Mouse (Mus musculus): Measurements from ENCODE around the gene Zfp280d. TPM values are rescaled to one million over a fixed set of nuclear protein-coding genes. Genes with fewer than 3 reads are reported as not detected.

Zfp280d gene
- polyA plus RNA-seq, 1 experiment from 2014 or later: 35.0 TPM

DNA sequence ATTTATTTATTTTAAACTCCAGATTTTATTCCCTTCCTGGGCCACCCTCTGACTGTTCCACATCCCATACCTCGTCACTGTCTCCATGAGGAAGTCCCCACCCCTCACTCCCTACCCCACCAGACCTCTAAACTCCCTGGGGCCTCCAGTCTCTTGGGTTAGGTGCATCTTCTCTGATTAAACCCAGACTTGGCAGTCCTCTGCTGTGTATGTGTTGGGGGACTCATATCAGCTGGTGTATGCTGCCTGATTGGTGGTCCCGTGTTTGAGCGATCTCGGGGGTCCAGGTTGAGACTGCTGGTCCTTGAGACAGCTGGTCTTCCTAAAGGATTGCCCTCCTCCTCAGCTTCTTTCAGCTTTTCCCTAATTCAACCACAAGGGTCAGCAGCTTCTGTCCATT is 5.3 kb downstream of the Zfp280d start:
- peaks cover 5% of the 10 kb centered on the region; the same call in 1 of the 2 replicates for H3K4me1 ChIP-seq
- no peak overlapping the region for H3K4me3 ChIP-seq
- H3K36me3 ChIP-seq: no peaks in the 10 kb centered on the region
- no peak overlapping the region for H3K9ac ChIP-seq
- 87% methylated on average over 4 of the region's 4 CpGs for WGBS
- no peak overlapping the region for H3K27ac ChIP-seq
- ATAC-seq (ENCODE audit: insufficient number of reproducible peaks, low FRiP score, low TSS enrichment, low read depth): no peak
- no peak overlapping the region for H3K4me2 ChIP-seq
- H3K9me3 ChIP-seq: no peaks in the 10 kb centered on the region
- H3K27me3 ChIP-seq: no peaks in the 10 kb centered on the region

DNA sequence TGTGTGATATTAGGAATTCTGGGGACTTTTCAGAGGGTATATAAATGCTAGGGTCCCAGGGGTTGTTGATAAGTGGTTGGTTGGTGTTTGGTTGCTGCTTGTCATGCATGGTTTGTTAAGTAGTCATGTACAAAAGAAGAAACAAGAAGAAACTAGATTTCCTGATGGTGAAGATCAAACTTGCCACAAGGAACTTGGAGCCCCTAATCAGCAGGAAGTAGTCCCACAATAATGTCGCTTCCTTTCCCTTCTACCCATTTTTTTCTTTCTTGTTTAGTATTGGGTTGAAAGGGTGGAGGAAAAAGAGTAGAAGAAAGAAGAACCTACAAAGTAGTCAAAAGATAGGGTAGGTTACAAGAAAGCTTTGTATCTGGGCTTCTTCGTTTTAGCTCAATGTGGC is 13.0 kb downstream of the Zfp280d start:
- H3K9ac ChIP-seq: no peak overlapping the region
- 0 out of 2 replicates have a peak, but pooled peaks cover 4% of the 10 kb centered on the region for H3K4me1 ChIP-seq
- WGBS: 87% methylated on average over 2 of the region's 2 CpGs
- no peak overlapping the region for H3K4me3 ChIP-seq
- H3K36me3 ChIP-seq: peaks cover 12% of the 10 kb centered on the region
- no peak overlapping the region for H3K4me2 ChIP-seq
- H3K27ac ChIP-seq: no peak overlapping the region
- H3K9me3 ChIP-seq: no peaks in the 10 kb centered on the region
- ATAC-seq (ENCODE audit: insufficient number of reproducible peaks, low FRiP score, low TSS enrichment, low read depth): no peak
- H3K27me3 ChIP-seq: no peaks in the 10 kb centered on the region

DNA sequence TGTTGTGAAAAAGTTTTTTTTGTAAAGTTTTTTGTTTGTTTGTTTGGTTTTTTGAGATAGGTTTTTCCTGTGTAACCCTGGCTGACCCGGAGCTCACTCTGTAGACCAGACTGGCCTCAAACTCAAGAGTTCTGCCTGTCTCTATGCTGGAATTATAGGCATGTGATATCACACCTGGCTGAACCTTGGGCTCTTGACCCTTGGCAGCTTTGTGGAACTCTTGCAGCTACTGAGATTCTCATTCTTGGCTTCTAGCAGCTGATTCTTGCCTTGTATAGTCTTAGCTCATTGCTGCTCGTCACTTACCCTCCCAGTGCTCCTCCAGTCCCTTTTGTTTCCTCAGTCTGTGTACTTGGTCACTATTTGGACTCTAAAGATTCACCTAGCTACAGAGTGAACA is 13.6 kb downstream of the Zfp280d start:
- peaks cover 12% of the 10 kb centered on the region for H3K36me3 ChIP-seq
- no peak overlapping the region for H3K4me2 ChIP-seq
- no peaks in the 10 kb centered on the region for H3K9me3 ChIP-seq
- 0 out of 2 replicates have a peak, but pooled peaks cover 4% of the 10 kb centered on the region for H3K4me1 ChIP-seq
- no peak overlapping the region for H3K9ac ChIP-seq
- WGBS: 87% methylated on average over 2 of the region's 2 CpGs
- H3K4me3 ChIP-seq: no peak overlapping the region
- ATAC-seq (ENCODE audit: insufficient number of reproducible peaks, low FRiP score, low TSS enrichment, low read depth): no peak
- H3K27me3 ChIP-seq: no peaks in the 10 kb centered on the region
- H3K27ac ChIP-seq: no peak overlapping the region

DNA sequence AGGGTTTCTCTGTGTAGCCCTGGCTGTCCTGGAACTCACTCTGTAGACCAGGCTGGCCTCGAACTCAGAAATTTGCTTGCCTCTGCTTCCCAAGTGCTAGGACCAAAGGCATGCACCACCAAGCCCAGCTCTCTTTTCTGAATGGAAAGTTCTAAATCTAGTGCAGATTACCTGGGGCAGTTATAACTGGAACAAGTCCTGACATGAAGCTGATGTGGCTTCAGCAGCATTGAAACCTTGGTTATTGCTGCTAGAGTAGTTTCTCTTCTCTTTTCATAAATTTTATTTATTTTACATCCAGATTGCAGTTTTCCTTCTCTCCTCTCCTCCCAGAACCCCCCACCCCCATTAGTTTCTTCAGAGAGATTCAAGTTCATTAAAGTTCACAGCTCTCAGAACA is 14.4 kb downstream of the Zfp280d start:
- 91% methylated on average over 1 of the region's 1 CpGs for WGBS
- no peak overlapping the region for H3K4me2 ChIP-seq
- H3K4me1 ChIP-seq: 0 out of 2 replicates have a peak, but pooled peaks cover 4% of the 10 kb centered on the region
- no peak for ATAC-seq (ENCODE audit: insufficient number of reproducible peaks, low FRiP score, low TSS enrichment, low read depth)
- H3K36me3 ChIP-seq: peaks cover 12% of the 10 kb centered on the region
- H3K27me3 ChIP-seq: no peaks in the 10 kb centered on the region
- H3K9me3 ChIP-seq: no peaks in the 10 kb centered on the region
- H3K4me3 ChIP-seq: no peak overlapping the region
- H3K27ac ChIP-seq: no peak overlapping the region
- H3K9ac ChIP-seq: no peak overlapping the region

DNA sequence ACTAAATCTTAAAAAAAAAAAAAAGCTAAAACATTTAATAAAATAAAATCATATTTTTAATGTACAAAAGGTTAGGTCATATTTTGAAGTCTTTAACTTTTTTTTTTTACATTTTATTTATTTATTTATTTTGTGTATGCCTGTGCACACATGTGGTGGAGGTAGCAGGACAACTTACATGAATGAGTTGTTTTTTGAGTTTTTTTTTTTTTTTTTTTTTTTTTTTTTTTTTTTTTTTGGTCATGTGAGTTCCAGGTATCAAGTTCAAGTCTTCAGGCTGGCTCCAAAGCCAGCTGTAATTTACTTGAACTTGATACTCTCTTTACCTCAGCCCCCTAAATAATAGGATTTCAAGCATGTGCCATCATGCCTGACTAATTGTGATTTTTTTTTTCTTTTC is 19.4 kb downstream of the Zfp280d start:
- Histone ChIP-seq H3K36me3 (0 out of 2 replicates have a peak, but pooled peaks cover 4% of the 10 kb centered on the region), H3K4me3 (no peak overlapping the region), H3K27ac (no peak overlapping the region), H3K27me3 (no peaks in the 10 kb centered on the region), H3K4me2 (no peak overlapping the region), H3K9me3 (no peaks in the 10 kb centered on the region), H3K9ac (no peak overlapping the region), H3K4me1 (no peaks in the 10 kb centered on the region)
- no peak for ATAC-seq (ENCODE audit: insufficient number of reproducible peaks, low FRiP score, low TSS enrichment, low read depth)

DNA sequence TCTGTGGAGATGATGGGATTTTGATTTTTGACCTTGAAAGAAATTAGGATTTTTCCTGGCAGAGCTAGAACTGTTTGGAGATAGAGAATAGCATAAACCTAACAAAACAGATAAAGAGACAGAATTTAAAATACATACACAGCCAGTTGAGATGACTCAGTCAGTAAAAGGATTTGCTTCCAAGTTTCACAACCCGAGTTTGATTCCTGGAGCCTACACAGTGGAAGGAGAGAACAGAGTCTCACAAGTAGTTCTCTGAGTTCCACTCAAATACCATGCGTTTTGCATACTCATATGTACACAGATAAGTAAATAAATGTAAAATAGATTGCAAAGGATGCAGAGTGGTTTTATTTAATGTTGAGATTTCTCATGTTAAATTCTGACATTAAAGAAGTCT is 35.1 kb downstream of the Zfp280d start:
- Histone ChIP-seq H3K36me3 (peaks cover 18% of the 10 kb centered on the region), H3K27me3 (no peaks in the 10 kb centered on the region), H3K9me3 (no peaks in the 10 kb centered on the region), H3K9ac (no peak overlapping the region), H3K4me2 (no peak overlapping the region), H3K4me3 (no peak overlapping the region), H3K4me1 (no peaks in the 10 kb centered on the region), H3K27ac (no peak overlapping the region)
- ATAC-seq (ENCODE audit: insufficient number of reproducible peaks, low FRiP score, low TSS enrichment, low read depth): no peak
- 90% methylated on average over 2 of the region's 2 CpGs for WGBS

DNA sequence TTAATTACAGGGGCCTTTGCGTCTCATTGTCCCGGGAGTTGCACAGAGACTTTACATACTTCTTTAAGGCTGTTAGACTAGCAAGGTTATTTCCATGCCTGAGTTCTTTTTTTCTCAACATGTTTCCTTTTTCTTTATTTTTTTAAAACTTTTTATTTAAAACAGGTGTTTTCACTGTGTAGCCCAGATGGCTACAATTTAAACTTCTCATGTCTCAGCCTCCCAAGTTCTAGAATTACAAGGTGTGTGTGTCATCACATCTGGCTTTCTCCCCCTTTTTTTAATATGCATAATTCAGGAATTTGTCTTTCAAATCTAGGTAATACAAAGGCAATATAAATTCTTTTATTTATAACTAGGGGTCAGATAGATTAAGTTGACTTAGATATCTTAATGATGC is 58.6 kb downstream of the Zfp280d start:
- no peak overlapping the region for H3K27ac ChIP-seq
- ATAC-seq (ENCODE audit: insufficient number of reproducible peaks, low FRiP score, low TSS enrichment, low read depth): no peak
- H3K36me3 ChIP-seq: 0 out of 2 replicates have a peak, but pooled peaks cover 6% of the 10 kb centered on the region
- H3K27me3 ChIP-seq: no peaks in the 10 kb centered on the region
- no peaks in the 10 kb centered on the region for H3K4me1 ChIP-seq
- 40% methylated on average over 2 of the region's 2 CpGs for WGBS
- no peak overlapping the region for H3K4me2 ChIP-seq
- H3K4me3 ChIP-seq: no peak overlapping the region
- H3K9ac ChIP-seq: no peak overlapping the region
- H3K9me3 ChIP-seq: no peaks in the 10 kb centered on the region

DNA sequence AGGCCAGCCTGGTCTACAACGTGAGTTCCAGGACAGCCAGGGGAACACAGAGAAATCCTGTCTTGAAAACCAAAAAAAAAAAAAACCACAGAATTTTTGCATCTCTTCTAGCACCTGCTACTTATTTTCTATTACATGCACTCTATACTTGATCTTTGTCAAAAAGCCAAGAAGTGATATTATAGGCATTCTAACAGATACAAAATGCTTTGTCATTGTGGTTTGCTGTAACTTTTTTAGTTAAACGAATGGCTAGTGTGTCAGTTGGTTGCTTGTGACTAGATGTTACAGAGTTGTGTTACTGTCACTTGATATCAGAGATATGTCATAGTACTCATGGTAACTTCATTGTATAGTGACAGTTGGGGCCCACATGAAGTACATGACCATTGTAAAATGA is 61.4 kb downstream of the Zfp280d start:
- Histone ChIP-seq H3K9me3 (no peaks in the 10 kb centered on the region), H3K9ac (no peak overlapping the region), H3K36me3 (0 out of 2 replicates have a peak, but pooled peaks cover 11% of the 10 kb centered on the region), H3K4me3 (no peak overlapping the region), H3K4me2 (no peak overlapping the region), H3K27me3 (no peaks in the 10 kb centered on the region), H3K27ac (no peak overlapping the region), H3K4me1 (no peaks in the 10 kb centered on the region)
- WGBS: 85% methylated on average over 2 of the region's 2 CpGs
- ATAC-seq (ENCODE audit: insufficient number of reproducible peaks, low FRiP score, low TSS enrichment, low read depth): no peak

DNA sequence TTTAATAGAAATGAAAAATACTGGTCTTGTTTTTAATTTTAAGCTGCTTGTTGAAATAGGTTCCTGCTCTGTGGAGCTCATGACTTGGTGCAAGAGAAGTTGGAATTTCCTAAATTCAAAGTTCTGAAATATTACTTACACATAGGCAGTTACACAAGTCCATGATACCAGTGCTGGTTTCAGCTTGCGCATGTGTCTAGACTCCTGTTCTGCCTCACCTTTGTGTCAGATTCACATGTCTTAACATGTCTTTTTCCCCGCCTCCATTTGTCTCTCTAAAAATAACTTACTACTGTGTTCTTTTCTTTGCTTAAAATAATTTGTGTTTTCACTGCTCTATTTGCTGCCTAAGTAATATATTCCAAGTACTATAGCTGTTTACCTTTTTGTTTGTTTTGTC is 64.5 kb downstream of the Zfp280d start:
- H3K27me3 ChIP-seq: no peaks in the 10 kb centered on the region
- no peaks in the 10 kb centered on the region for H3K9me3 ChIP-seq
- no peak overlapping the region for H3K4me2 ChIP-seq
- no peak overlapping the region for H3K27ac ChIP-seq
- H3K4me1 ChIP-seq: no peaks in the 10 kb centered on the region
- ATAC-seq (ENCODE audit: insufficient number of reproducible peaks, low FRiP score, low TSS enrichment, low read depth): no peak
- whole genome bisulfite sequencing: 91% methylated on average over 2 of the region's 2 CpGs
- no peak overlapping the region for H3K4me3 ChIP-seq
- H3K36me3 ChIP-seq: 0 out of 2 replicates have a peak, but pooled peaks cover 9% of the 10 kb centered on the region
- no peak overlapping the region for H3K9ac ChIP-seq

DNA sequence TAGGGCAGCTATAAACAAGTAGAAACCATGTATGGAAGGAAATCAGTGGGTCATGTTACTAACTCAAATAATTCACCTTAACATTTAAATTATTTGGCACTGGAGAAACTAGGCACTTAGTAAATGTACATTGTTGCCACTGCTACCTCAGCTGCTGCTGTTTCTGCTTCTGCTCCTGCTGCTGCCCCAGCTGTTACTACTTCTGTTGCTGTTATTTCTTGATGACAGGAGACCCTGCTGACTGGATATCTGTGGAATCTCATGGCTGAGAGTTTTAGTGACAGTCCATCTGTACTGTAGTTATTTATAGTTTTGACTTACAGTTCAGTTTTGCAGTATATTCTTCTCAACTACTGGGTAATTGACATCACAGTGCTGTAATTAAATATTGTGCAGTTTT is 69.2 kb downstream of the Zfp280d start:
- H3K9ac ChIP-seq: no peak overlapping the region
- H3K27me3 ChIP-seq: no peaks in the 10 kb centered on the region
- H3K4me3 ChIP-seq: no peak overlapping the region
- H3K27ac ChIP-seq: no peak overlapping the region
- no peak for ATAC-seq (ENCODE audit: insufficient number of reproducible peaks, low FRiP score, low TSS enrichment, low read depth)
- H3K4me2 ChIP-seq: no peak overlapping the region
- H3K36me3 ChIP-seq: peaks cover 5% of the 10 kb centered on the region; the same call in 1 of the 2 replicates
- H3K9me3 ChIP-seq: no peaks in the 10 kb centered on the region
- no peaks in the 10 kb centered on the region for H3K4me1 ChIP-seq

DNA sequence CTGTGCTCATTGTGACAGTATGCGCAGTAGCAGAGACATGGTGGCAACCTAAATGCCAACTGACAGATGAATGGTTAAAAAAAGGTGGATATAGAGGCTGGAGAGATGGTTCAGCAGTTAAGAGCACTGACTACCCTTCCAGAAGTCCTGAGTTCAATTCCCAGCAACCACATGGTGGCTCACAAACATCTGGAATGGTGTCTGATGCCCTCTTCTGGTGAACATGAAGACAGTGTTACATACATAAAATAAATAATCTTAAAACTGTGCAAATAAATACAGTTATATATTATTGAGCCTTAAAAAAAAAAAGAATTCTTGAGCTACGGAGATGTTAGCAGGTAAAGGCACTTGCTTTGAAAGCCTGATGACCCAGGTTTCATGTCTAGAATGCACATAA is 97.7 kb downstream of the Zfp280d start:
- Histone ChIP-seq H3K9me3 (no peaks in the 10 kb centered on the region), H3K4me2 (no peak overlapping the region), H3K4me1 (no peaks in the 10 kb centered on the region), H3K36me3 (no peaks in the 10 kb centered on the region), H3K4me3 (no peak overlapping the region), H3K9ac (no peak overlapping the region), H3K27me3 (no peaks in the 10 kb centered on the region), H3K27ac (no peak overlapping the region)
- 95% methylated on average over 2 of the region's 2 CpGs for WGBS
- no peak for ATAC-seq (ENCODE audit: insufficient number of reproducible peaks, low FRiP score, low TSS enrichment, low read depth)

DNA sequence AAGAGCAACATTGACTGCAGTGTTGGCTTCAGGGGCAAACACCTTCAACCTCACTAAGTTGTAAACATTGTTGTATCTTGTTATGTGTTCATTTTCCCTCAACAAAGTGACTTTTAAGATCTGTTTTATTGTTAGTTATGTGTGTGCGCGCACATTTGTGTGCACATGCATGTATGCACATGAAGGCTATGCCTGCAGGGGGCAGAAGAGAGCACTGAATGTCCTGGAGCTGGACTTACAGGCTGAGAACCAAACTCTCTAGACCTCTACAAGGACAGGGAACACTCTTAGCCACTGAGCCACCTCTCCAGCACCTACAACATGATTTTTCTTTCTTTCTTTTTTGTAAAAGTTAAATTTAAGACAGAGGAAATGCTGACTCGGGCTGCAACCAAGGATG is 99.4 kb downstream of the Zfp280d start:
- WGBS: 94% methylated on average over 3 of the region's 3 CpGs

DNA sequence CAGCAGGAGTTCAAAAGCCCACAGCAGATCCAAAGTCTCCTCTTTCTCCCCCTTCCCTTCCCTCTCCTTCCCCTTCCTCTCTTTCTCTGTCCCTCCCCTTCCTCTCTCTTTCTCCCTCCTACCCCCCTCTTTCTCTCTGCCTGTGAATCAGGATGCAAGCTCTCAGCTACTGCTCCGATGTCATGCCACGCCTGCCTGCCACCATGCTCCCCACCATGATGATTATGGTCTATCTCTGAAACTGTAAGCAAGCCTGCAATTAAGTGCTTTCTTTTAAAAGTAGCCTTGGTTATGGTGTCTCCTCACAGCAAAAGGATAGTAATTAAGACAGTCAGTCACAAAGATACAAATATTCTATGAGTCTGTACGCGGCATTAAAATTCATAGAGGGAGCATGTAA is 100.3 kb downstream of the Zfp280d start:
- no peak for ATAC-seq (ENCODE audit: insufficient number of reproducible peaks, low FRiP score, low TSS enrichment, low read depth)
- Histone ChIP-seq H3K4me2 (no peak overlapping the region), H3K27ac (no peak overlapping the region), H3K9ac (no peak overlapping the region), H3K9me3 (no peaks in the 10 kb centered on the region), H3K4me1 (no peaks in the 10 kb centered on the region), H3K27me3 (no peaks in the 10 kb centered on the region), H3K36me3 (no peaks in the 10 kb centered on the region), H3K4me3 (no peak overlapping the region)
- WGBS: 66% methylated on average over 4 of the region's 4 CpGs

More for the DNA sequence above, 99.4 kb downstream of the Zfp280d start:
- ATAC-seq (ENCODE audit: insufficient number of reproducible peaks, low FRiP score, low TSS enrichment, low read depth): no peak
- Histone ChIP-seq H3K9ac (no peak overlapping the region), H3K27me3 (no peaks in the 10 kb centered on the region), H3K4me1 (no peaks in the 10 kb centered on the region), H3K9me3 (no peaks in the 10 kb centered on the region), H3K4me3 (no peak overlapping the region), H3K36me3 (no peaks in the 10 kb centered on the region), H3K4me2 (no peak overlapping the region), H3K27ac (no peak overlapping the region)

Data from limb, embryonic 15.5 days (tissue).